Mouse (Mus musculus) yolk sac, embryonic 10.5 days (tissue): ENCODE measurements around the gene Olfr635.
A peak's percentile ranks its signal among the peaks of the same experiment; 100 is the strongest.
"Not testable (repeated sequence)": the region's sequence is repeated elsewhere in the genome, so short reads cannot be mapped to it uniquely, and the experiment has no call there.

Experiments used
- DNase-seq: peaks from one replicate; pipeline ENCODE4 v3.0.0-alpha.2; 2017; ENCODE audit warnings: low spot score

Olfr635 gene

GRCm38 (mm10) chr7:103970852-103971251 lies at the start of gene Olfr635:
TSS of gene Olfr635 (plus strand) at chr7:103971152.
- DNase-seq = no peak

GRCm38 (mm10) chr7:103928525-103928924 lies 42.4 kb upstream of the Olfr635 start, which contains the start of gene Olfr631:
TSS of gene Olfr631 (plus strand) at chr7:103928825.
- no peak for DNase-seq

GRCm38 (mm10) chr7:103934264-103934663 lies 36.7 kb upstream of the Olfr635 start, which contains the start of gene Olfr632:
TSS of gene Olfr632 (plus strand) at chr7:103934347.
- no peak for DNase-seq

GRCm38 (mm10) chr7:103942730-103943129 lies 28.2 kb upstream of the Olfr635 start:
- peak; percentile 9 for DNase-seq

GRCm38 (mm10) chr7:103944137-103944536 lies 26.8 kb upstream of the Olfr635 start, which contains the start of gene Olfr633:
TSS of gene Olfr633 (plus strand) at chr7:103944437.
- DNase-seq = no peak

- not testable (repeated sequence) for DNase-seq
Observed at GRCm38 (mm10) chr7:103966873-103967272, 4.1 kb upstream of the Olfr635 start.

GRCm38 (mm10) chr7:103971782-103972181 lies 830 bp downstream of the Olfr635 start:
- no peak for DNase-seq

- DNase-seq = no peak
Observed at GRCm38 (mm10) chr7:103998446-103998845, 27.5 kb downstream of the Olfr635 start, which contains the start of gene Olfr638. TSS of gene Olfr638 (plus strand) at chr7:103998746.

GRCm38 (mm10) chr7:103999124-103999523 lies 28.2 kb downstream of the Olfr635 start:
- DNase-seq = no peak

GRCm38 (mm10) chr7:104017203-104017602 lies 46.3 kb downstream of the Olfr635 start, which contains the start of gene Olfr639:
TSS of gene Olfr639 (minus strand) at chr7:104017303.
- DNase-seq = no peak

GRCm38 (mm10) chr7:104018953-104019352 lies 48.0 kb downstream of the Olfr635 start:
- DNase-seq = no peak

- DNase-seq = no peak
Observed at GRCm38 (mm10) chr7:104021651-104022050, 50.7 kb downstream of the Olfr635 start.

- no peak for DNase-seq
Observed at GRCm38 (mm10) chr7:104025473-104025872, 54.5 kb downstream of the Olfr635 start, which contains the start of gene Olfr640. TSS of gene Olfr640 (minus strand) at chr7:104025573.

GRCm38 (mm10) chr7:104026978-104027377 lies 56.0 kb downstream of the Olfr635 start:
- DNase-seq = no peak

GRCm38 (mm10) chr7:104035145-104035544 lies 64.2 kb downstream of the Olfr635 start, which contains the start of gene Olfr641:
TSS of gene Olfr641 (plus strand) at chr7:104035445.
- DNase-seq = no peak
